Mouse (Mus musculus): ENCODE measurements around the gene Mybpc1.
"Not testable (repeated sequence)": the region's sequence is repeated elsewhere in the genome, so short reads cannot be mapped to it uniquely, and the experiment has no call there.

The Mybpc1 gene

DNA sequence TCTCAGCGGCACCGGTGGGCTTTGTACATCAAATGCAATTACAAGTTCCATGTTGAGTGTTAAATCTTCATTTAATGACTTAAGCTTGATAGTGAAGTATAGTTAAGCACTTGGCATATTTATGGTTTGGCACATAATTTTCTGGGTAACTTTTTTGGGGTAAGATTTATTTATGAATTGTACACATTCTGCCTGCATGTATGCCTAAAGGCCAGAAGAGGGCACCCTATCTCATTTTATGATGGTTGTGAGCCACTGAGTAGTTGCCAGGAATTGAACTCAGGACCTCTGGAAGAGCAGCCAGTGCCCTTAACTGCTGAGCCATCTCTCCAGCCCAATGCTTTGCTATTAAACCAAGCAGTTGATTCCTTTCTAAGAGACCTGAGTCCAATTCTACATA lies 52.2 kb downstream of the Mybpc1 start:
- no peak for DNase-seq (ENCODE audit: low read depth, low spot score)

DNA sequence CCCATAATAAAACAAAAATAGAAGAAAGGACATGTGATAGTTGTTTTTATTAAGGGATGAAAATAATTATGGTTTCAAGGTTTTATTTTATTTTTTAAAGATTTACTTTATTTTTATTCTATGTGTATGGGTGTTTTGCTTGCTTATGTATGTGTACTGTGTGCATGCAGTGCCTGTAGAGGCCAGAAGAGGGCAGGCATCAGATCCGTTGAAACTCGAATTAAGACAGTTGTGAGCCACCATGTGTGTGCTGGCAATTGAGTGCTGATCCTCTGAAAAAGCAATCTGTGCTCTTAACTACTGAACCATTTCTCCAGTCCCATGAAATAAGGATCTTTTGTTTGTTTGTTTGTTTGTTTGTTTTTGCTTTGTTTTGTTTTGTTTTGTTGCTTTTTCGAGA lies 54.7 kb downstream of the Mybpc1 start:
- DNase-seq (ENCODE audit: low read depth, low spot score) = no peak

DNA sequence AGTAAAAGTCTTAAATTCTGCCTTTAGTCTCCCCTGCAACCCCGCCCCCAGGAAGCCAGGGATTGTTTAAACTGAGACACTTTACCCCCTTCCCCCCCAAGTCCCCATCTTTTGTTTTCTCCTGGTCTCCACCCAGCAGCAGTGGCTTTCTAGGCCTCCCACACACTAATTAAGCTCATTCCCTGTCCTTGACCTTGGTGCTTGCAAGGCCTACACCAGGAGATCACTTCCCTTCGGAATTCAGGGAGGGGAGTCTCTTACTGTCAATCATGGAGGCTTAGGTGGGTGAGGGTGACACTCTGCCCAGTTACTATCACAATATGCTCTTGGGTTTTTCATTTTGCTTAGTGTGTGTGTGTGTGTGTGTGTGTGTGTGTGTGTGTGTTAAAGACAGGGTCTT lies 57.3 kb downstream of the Mybpc1 start:
- DNase-seq (ENCODE audit: low read depth, low spot score) = no peak

DNA sequence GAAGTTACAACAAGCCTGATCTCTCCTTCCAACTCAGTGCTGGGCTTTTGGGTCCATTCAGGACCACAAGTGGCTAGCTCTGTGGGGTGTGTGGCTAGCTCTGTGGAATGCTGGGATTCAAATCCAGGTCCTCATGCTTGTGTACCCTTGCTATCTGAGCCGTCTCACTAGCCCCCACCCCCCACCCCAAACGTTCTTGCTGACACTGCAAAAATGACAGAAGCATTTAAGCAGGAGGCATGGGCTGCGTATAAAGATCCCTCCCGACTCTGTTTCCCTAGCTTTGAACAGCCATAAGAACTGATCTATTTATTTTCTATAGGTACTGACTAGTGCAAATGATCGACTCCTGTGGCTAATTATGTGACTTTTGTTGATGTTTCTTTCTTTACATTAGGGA lies 74.3 kb downstream of the Mybpc1 start:
- DNase-seq (ENCODE audit: low read depth, low spot score) = no peak

DNA sequence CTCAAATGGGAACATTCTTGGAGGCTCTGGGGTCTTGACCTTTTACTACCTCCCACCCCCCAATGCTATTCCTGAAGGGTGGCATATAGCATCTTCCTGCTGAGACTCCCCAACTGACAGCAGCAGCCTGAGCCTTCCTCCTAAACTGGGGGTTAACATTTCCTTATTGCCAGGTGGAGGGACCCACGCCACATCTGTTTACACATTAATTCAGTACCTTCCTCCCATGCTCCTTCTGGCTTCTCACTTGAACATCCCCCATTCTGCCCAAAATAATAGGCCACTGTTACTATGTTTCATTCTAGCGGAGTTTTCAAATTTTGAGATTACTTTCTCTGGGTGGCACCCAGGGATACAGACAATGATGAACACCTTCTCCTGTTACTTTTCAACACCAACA lies 80.9 kb downstream of the Mybpc1 start:
- DNase-seq (ENCODE audit: low read depth, low spot score) = no peak

DNA sequence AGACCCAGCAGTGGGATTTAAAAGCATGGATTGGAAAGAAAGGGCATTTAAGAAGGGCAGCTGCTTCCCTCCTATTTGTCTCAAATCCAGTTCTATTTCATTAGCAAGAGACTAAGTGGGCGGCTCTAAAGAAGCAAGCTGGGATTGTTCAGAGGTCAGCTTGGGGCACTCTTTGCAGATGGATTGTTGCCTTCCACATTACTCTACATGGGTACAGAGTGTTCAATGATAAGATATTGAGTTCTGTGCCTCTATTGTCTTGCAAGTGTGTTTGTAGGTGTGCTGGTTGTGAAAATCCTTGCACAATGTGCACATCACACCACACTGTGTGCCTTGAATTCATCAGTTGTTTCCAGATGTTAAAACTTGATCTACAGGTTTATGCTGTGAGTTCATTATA lies 81.7 kb downstream of the Mybpc1 start:
- no peak for DNase-seq (ENCODE audit: low read depth, low spot score)

DNA sequence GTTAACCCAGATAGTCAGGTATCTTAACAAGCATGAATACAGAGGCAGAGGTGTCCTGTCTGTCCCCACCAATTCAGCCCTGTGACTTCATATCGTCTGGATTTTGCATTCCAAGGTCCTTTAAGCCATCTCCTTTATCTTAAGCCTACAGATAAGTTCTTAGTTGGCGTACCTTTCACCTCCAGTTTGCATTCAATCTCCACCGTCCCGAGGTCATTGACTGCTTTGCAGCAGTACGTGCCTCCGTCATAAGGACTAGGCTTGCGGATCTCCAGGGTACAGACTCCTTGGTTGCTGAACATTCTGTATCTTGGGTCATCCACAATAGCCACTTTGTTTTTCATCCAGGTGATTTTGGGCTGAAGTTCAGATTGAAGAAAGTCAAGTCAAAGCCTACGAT lies 82.2 kb downstream of the Mybpc1 start:
- no peak for DNase-seq (ENCODE audit: low read depth, low spot score)

DNA sequence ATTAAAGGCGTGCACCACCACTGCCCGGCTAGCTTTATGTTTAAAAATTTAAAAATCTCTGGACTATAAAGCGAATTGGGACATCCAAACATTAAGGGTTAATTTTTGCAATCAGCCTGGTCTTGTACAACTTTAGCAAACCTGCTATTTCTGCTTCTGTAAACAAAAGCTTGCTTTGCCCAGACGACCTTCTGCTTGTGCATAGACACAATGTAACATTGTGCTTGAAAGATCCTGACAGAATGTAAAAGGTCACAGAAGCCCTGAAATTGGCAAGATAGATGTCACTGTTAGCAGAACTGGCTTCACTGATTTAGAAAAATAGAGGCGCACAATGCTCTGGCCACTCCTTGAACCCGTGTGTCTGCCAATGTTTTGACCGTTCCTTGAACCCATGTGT lies 89.9 kb downstream of the Mybpc1 start:
- DNase-seq (ENCODE audit: low read depth, low spot score) = not testable (repeated sequence)

DNA sequence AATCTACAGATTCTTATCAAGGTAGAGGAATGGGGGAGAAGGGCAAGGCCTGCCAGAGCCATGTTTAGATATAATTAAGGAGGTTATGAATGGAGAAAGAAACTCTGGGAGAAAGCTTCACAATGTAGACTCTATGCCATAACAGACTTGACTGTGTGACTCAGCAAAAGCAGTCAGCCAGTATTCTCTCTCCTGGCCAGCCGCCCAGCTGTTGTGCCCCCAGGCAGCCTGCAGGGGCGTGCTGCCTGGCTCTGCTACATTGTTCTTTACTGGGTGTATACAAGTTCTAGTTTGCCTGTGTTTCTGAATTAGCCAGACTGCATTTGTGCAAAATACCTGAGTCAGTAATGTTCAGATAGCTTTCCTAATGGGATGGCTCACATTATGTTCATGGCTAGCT lies 90.5 kb downstream of the Mybpc1 start:
- no peak for DNase-seq (ENCODE audit: low read depth, low spot score)

DNA sequence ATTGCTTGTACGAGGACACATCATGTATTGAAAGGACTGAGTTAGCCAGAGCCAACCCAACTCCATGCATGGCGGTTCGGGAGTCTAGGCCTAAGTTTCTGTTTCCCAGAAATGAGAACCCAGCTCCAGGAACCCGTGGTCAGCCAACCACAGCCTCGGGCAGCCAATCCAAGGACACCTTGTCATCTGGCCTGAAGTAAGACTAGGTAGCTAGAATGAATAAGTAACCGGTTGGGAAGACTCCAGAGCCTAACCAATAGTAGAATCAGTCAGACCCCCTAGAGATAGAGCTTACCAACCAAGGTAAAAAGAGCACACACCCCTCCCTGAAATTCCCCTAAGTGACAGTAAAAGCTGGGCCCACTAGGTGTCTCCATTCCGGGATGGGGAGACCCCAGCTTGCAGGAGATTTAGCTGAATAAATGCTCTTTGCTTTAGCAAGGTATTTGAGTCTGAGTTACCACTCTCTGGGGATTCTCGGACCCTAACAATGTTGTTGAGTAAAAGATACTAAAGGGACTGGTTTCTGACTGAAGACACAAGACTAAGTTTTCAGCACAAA lies 91.3 kb downstream of the Mybpc1 start:
- no peak for DNase-seq (ENCODE audit: low read depth, low spot score)

DNA sequence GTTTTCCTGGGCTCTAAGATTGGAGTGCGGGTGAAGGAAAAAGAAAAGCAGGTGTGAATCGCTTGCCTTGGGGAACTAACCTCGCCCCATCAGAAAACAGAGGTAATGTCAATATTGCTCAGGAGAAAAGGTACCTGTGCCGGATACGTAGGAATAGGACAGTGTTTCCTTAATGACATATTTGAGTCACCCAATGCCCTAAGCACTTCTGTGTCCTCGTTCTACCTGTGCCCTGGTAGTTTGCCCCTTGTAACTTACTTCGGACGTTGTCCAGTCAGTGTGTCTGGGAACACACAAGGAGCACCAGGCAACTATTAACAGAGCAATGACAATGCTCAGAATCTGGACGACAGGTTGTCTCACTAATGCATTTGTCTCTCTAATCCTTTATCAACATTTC lies 93.6 kb downstream of the Mybpc1 start:
- DNase-seq (ENCODE audit: low read depth, low spot score) = no peak

DNA sequence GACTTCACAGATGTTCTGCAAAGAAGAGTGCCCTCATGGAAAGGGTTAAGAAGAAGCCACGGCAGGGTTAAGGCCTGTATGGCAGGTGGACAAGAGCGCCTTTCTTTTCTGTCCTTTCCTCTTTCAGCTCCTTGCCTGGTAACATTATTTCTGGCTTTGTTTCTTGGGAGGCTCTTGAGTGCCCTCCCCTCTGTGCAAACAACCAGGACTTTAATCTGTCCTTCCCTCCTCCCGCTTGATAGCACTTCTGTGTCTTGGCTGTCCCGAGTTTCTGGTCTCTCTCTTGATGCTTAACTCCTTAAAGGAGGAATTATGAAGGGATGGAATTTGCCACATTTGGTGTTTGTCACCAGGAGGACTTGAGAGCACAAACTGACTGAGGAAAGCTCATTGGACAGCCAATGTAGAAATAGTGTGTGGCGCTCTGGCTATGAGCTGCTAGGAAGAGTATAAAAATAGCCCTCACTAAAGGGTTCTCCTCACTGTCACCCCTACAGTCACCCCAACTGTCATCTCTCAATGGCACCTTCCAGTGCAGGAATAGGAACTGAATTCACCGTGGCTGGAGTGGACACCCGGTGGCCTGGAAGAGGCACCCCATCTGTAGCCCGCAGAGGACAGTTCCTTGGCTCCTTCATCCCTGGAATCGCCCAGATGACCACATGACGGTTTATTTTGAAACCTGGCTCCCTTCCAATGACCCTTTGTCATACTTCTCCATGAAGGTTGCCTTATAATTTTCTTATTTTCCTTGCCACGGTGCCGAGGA lies 94.3 kb downstream of the Mybpc1 start:
- no peak for DNase-seq (ENCODE audit: low read depth, low spot score)

DNA sequence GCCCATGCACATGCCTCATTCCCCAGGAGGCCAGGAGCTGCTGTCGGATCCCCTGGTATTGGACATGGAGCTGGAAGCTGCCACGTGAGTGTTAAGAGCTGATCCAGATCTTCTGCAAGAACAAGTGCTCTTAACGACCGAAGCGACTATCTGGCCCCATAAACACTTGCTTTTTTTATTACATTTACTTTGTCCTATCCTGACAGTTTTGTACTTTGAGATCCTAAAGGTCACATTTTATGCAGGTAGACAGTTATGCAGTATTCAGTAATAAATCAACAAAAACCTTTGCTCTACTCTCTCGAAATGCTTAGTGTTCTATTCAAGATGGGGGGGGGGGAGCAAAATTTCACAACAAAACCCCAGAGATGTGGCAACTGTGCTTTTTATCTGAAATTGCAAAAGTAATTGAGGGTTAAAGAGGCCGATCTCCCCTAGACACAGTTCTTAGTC lies 97.2 kb downstream of the Mybpc1 start:
- no peak for DNase-seq (ENCODE audit: low read depth, low spot score)

DNA sequence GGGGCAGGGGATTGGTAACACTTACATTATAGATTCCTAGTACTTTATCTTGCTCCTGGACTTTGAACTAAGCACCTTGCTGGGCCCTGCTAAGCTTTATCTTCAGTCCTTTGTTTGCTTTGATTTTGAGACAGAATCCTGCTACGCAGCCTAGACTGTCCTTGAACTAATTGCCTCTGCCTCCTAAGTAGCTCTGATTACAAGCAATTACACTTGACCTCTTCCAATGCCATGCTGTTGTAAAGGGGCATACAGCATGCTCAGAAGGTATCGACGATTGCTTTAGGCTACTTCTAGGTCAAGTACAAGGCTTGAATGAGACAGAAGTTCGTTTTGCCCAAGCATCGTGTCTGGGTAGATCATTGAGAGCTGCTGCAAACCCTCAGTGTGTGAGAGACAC lies 99.7 kb downstream of the Mybpc1 start:
- no peak for DNase-seq (ENCODE audit: low read depth, low spot score)

DNA sequence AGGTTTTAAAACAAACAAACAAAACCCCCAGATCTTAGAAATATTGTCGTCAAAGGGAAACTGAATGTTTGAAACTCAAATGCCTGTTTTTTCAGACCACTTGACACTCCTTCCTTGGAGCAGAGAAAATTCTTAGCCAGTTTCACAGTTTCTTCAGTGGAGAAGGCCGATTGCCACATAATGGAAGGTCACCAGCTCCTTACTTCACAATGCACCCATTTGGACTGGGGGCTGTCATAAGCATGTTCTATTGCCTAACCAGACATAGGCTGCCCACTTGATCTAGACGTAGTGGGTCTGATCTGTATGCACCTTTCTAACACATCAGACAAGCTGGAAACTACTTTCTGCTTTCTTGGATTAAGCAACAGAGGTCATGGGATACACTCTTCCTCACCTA lies 100.5 kb downstream of the Mybpc1 start:
- DNase-seq (ENCODE audit: low read depth, low spot score) = no peak

DNA sequence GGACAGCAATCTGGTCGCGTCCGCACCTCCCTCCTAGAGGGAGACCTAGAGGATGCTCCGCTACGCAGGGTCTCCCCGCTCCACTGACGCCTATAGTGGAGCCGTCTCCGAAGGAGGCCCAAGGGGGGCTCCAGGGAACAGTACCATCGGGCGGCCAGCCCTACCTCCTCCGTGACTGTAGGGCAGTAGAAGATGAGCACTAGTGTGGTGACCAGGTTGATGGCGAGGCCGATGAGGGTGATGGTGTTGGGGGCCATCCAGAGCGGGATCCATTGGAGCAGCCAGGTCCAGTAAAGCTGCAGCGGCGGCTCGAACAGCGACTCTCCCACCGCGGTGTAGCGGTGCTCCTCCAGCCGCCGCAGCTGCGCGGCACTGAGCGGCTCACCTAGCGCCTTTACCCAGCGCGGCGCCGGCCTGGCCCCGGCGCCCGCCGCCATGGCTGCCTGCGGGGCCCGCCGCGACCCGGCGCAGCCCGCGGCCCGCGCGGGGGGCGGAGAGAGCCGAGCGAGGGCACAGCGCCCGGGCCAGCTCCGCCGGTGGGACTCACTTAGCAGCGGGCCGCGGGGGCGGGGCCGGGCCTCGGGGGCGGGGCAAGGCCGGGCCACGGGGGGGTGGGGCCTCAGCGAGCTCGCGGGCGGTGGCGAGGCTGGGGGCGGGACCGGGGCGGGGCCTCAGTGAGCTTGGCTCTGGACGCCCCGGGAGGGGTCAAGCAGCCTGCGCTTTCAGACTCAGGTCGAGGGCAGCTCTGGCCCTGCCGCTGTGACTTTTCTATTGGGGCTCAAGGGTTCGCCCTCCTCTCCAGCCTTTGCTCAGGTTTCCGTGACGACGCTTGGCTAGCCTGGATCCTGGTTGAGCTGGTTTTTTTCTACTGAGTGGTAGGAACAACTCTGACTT lies 101.3 kb downstream of the Mybpc1 start, which contains the start of gene Chpt1:
Gene Chpt1, minus strand, starts transcription at position 653 of the 894 bp plus-strand sequence.
- peak; percentile 57 for DNase-seq (ENCODE audit: low read depth, low spot score)

DNA sequence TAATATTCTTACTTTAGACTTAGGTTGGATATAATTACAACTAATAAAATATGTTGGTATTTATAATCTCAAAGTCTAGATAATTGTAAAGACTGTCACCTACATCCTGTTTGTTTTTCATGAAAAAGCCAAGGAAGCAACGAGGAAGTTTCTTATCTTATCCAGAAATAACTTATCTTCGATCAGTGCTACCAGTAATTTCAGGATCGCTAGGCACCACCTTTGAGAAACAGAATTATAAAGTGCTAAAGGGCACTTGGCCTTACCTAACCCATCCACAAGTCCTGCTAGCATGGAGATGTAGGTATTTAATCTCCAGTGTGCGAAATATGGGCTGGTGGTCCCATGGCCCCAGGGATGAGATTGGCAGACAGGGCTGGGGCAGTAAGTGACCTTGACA lies 102.0 kb downstream of the Mybpc1 start:
- no peak for DNase-seq (ENCODE audit: low read depth, low spot score)

DNA sequence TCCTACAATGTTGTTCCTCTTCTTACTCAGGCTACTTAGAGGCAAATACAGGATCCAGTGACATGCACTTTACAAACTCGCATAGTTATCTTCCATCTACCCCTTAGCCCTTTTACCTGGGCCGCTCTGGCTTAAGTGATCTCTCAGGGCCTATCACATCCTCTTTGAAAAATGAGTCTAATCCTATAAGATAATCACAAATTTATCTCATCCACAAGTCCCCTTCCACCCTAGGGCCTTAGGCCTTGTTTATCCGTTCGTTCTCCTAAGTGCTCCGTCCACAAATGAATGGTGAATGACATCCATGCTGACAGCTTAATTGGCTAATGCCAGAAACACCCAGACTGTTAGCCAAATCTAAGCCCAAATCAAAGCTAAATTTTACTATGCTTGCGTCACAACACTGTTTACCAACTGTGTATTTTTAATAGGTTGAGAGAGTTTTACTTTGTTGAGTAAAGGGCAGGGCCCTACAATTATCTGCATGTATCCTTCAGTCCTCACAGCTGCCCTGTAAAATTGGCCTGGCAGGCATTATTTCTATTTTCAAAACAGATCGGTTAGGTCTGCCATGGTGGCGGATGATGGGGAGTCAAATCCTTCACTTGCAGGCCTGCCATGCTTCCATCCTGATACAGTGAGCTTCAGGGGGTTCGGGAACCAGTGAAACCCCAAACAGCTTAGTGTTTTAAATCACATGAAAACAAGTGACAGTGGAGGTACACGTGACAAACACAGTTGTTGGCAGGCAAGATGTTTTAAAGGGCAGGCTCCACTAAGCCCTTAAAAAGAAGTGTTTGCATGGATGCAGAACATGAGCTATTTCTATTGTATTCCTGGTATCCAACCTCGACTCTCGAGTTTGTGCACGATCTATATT lies 102.8 kb downstream of the Mybpc1 start:
- DNase-seq (ENCODE audit: low read depth, low spot score) = no peak

DNA sequence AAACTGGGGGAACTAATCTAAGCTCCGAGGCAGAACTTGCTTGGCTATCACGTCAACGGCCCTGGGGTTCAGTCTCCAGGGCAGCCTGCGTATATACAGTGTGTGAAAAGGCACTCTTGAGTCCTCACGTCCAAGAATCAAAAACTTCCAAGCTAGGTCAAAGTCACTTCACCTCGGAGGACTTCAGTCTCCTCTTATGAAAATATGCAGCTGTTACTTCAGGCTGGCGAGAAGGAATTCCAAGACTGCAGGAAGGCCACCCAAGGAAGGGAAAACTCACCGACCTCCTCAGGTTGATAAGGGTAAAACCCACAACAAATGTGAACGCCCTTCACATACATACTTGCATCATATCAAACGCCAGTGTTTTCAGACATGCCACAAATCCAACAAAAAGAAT lies 103.6 kb downstream of the Mybpc1 start:
- DNase-seq (ENCODE audit: low read depth, low spot score) = no peak

DNA sequence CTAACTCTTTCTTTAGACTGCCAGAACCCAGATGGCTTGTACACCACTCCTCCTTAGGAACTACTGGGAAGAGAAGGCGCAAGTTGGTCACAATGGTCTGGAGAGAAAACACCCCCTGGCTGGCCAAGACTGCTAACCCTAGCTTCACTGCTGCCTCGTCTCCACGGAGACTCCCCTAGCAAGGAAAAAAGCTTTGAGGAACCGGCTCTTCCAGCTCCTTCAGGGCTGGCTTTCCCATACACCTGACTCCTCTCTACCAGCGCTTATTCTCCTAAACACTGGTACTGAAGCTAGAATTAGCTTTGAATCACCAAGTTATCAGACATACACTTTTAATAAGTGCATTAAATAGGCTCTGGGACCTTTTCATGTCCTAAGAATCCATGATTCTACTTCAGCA lies 105.0 kb downstream of the Mybpc1 start:
- DNase-seq (ENCODE audit: low read depth, low spot score) = no peak

DNA sequence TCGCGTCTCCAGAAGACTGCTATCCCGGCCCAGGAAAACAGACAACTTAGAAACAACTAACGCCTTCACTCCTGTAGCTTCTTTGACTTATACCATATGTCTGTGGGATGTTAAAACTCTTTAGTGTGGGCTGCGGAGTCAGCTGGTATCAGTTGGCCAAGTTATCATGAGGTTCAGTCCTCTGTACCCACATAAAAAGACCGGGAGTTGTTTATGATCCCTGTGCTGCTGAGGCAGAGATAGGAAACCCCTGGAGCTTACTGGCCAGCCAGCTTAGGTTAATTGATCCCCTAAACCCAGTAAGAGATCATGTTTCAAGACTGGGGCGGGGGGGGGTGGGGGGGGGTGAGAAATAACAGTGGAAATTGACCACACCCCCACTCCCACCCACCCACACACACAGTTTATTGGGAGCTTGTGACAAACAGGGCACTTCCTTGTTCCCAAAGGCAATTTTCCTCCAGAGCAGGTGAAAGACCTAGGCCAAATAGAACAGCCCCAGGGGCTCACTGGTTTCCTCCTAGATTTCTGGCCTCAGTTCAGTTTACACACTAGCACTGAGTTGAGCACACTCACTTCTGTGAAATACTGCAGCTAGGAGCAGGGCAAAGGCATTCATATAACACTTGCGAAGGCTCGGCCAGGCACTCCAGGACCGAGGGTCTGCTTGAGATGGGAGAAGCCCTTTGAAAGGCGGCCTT lies 107.9 kb downstream of the Mybpc1 start:
- no peak for DNase-seq (ENCODE audit: low read depth, low spot score)

Data from c-Kit-negative CD71-positive TER-119-positive erythroid progenitor cells, embryonic 14.5 days (primary cell).